Mouse (Mus musculus): ENCODE data around the gene Bmp2k.

DNA sequence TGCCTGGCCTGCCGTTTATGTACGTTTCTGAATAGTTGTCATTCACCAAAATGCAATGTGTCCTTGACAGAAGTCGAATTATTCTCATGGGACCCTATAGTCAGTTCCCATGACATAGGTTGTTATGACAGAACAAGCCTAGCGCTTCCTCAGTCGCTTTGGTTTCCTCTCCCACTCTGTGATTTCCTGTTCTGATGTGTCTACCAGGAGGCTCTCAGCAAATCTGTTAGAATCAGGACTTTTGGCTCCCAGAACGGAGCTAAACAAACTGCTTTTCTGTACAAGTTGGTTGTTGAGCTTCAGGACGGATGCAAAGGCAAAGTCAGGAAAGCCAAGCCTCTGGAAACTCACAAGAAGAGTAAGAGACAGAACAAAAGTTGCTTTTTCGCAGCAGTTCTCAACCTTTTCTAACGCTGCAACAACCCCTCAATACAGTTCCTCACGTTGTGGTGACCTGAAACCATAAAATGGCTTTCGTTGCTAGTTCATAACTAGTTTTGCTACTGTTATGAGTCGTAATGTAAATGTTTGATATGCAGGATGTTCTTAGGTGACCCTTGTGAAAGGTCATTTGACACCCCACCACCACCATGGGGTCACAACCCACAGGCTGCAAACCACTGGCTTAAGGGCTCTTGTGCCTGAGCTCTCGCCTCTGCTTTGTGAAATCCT lies 48.5 kb upstream of the Bmp2k start:
- TF ChIP-seq POLR2A (IDR thresholded peaks at IDR 0.05; ENCODE audit: borderline replicate concordance, extremely low read depth, insufficient read depth, insufficient read length, poor library complexity, severe bottlenecking) (no peak), CTCF (IDR thresholded peaks at IDR 0.05; ENCODE audit: borderline replicate concordance, extremely low read depth, insufficient read depth, insufficient read length) (no peak)

Measured in brain, embryonic 14.5 days (tissue).